ENCODE assay signal across 9 mouse cellular contexts in genomic region chr2:172643860-172644259, GRCm38 (mm10).
DNase-seq lines count a peak whose midpoint lies in the region; ATAC-seq lines count a peak whose summit lies in the region.
"Had no signal": no experiment of that assay in that cellular context is flagged by ENCODE, and none has a peak within 500 bp of the region (broad histone marks: within the 10 kb centered on the region; RNA-seq: fewer than 3 reads in every experiment).

No protein-coding gene starts in this region.

- no peak overlapping the region for H3K4me3 ChIP-seq in kidney, embryonic 14.5 days (ENCODE audit: low read length)
- no peak overlapping the region for H3K4me3 ChIP-seq in stomach, embryonic 14.5 days (ENCODE audit: low read depth, low read length)
- no peak overlapping the region for H3K4me3 ChIP-seq in midbrain, embryonic 11.5 days (ENCODE audit: low read depth, low read length)
- H3K4me3 ChIP-seq: liver, embryonic 13.5 days had no signal

- H3K4me1 ChIP-seq in kidney, embryonic 14.5 days (ENCODE audit: control insufficient read depth, insufficient read depth, low read length), result 0 out of 2 replicates have a peak, but pooled peaks cover 6% of the 10 kb centered on the region
- H3K4me1 ChIP-seq in stomach, embryonic 14.5 days (ENCODE audit: control insufficient read depth, insufficient read depth, low read length), result 0 out of 2 replicates have a peak, but pooled peaks cover 3% of the 10 kb centered on the region
- H3K4me1 ChIP-seq in midbrain, embryonic 11.5 days (ENCODE audit: control insufficient read depth, insufficient read depth, low read length), result no peaks in the 10 kb centered on the region
- H3K4me1 ChIP-seq: liver, embryonic 13.5 days had no signal

- DNase-seq in gastrocnemius, adult 18-20 months (ENCODE audit: low spot score), result peak; percentile 2
- DNase-seq in gastrocnemius, postnatal 4 days (ENCODE audit: low spot score in 2 of 2), result no peak
- peak; percentile 65 for DNase-seq in fibroblast of lung, adult 2 months (ENCODE audit: low read depth)
- no peak for DNase-seq in midbrain, embryonic 11.5 days (ENCODE audit: low spot score, missing footprints)
- DNase-seq in layer of hippocampus, adult 9-10 months (ENCODE audit: low spot score), result no peak
- DNase-seq in thymus, postnatal 14 days, result no peak
- DNase-seq: liver, embryonic 13.5 days had no signal

- H3K27ac ChIP-seq in kidney, embryonic 14.5 days (ENCODE audit: low read depth, low read length), result no peak overlapping the region
- no peak overlapping the region for H3K27ac ChIP-seq in stomach, embryonic 14.5 days (ENCODE audit: low read length)
- no peak overlapping the region for H3K27ac ChIP-seq in midbrain, embryonic 11.5 days (ENCODE audit: low read depth, low read length)
- H3K27ac ChIP-seq: liver, embryonic 13.5 days had no signal

- WGBS in kidney, embryonic 14.5 days, result 11% methylated on average over 12 of the region's 12 CpGs
- WGBS in stomach, embryonic 14.5 days, result 19% methylated on average over 12 of the region's 12 CpGs
- WGBS in midbrain, embryonic 11.5 days, result 39% methylated on average over 12 of the region's 12 CpGs

- peaks cover 2% of the 10 kb centered on the region; the same call in 1 of the 2 replicates for H3K9me3 ChIP-seq in kidney, embryonic 14.5 days (ENCODE audit: control insufficient read depth, low read length)
- H3K9me3 ChIP-seq in stomach, embryonic 14.5 days (ENCODE audit: control insufficient read depth, low read depth, low read length), result no peaks in the 10 kb centered on the region
- H3K9me3 ChIP-seq in midbrain, embryonic 11.5 days (ENCODE audit: control insufficient read depth, low read length), result no peaks in the 10 kb centered on the region
- H3K9me3 ChIP-seq: liver, embryonic 13.5 days had no signal

- H3K27me3 ChIP-seq in kidney, embryonic 14.5 days (ENCODE audit: control insufficient read depth, insufficient read depth, low read length), result peaks cover 3% of the 10 kb centered on the region; the same call in 1 of the 2 replicates
- no peaks in the 10 kb centered on the region for H3K27me3 ChIP-seq in stomach, embryonic 14.5 days (ENCODE audit: control insufficient read depth, insufficient read depth, low read length)
- no peaks in the 10 kb centered on the region for H3K27me3 ChIP-seq in midbrain, embryonic 11.5 days (ENCODE audit: control insufficient read depth, insufficient read depth, low read length)

- H3K4me2 ChIP-seq in kidney, embryonic 14.5 days (replicated peaks; ENCODE audit: low read depth, low read length), result no peak overlapping the region
- no peak overlapping the region for H3K4me2 ChIP-seq in stomach, embryonic 14.5 days (replicated peaks; ENCODE audit: low read depth, low read length)
- H3K4me2 ChIP-seq in midbrain, embryonic 11.5 days, result no peak overlapping the region
- H3K4me2 ChIP-seq: liver, embryonic 13.5 days had no signal

- no peaks in the 10 kb centered on the region for H3K36me3 ChIP-seq in kidney, embryonic 14.5 days (ENCODE audit: control insufficient read depth, insufficient read depth, low read length)
- H3K36me3 ChIP-seq in stomach, embryonic 14.5 days (ENCODE audit: control insufficient read depth, insufficient read depth, low read length), result no peaks in the 10 kb centered on the region
- no peaks in the 10 kb centered on the region for H3K36me3 ChIP-seq in midbrain, embryonic 11.5 days (ENCODE audit: control insufficient read depth, insufficient read depth, low read length)
- H3K36me3 ChIP-seq: liver, embryonic 13.5 days had no signal

- 0 out of 2 replicates have a peak overlapping the region, but pooled peaks have one; percentile 4 for H3K9ac ChIP-seq in kidney, embryonic 14.5 days (ENCODE audit: low read depth, low read length)
- no peak overlapping the region for H3K9ac ChIP-seq in stomach, embryonic 14.5 days (replicated peaks; ENCODE audit: low read depth, low read length)
- no peak overlapping the region for H3K9ac ChIP-seq in midbrain, embryonic 11.5 days (ENCODE audit: low read length)
- H3K9ac ChIP-seq: liver, embryonic 13.5 days had no signal

- peak; percentile 64 for ATAC-seq in kidney, embryonic 14.5 days (ENCODE audit: low FRiP score, low TSS enrichment)
- peak; percentile 49; the same call in 1 of the 2 replicates for ATAC-seq in stomach, embryonic 14.5 days (ENCODE audit: insufficient number of reproducible peaks, insufficient read depth, low FRiP score, low read depth)
- no peak for ATAC-seq in midbrain, embryonic 11.5 days (ENCODE audit: low FRiP score)

Comparison
In these comparisons a context has a peak if more than half of its experiments do, and no peak if none do; other contexts are left out.
1. DNase-seq: peak in gastrocnemius, adult 18-20 months (single experiment) and fibroblast of lung, adult 2 months (single experiment); none in gastrocnemius, postnatal 4 days (0 of 2), midbrain, embryonic 11.5 days (single experiment), layer of hippocampus, adult 9-10 months (single experiment) and thymus, postnatal 14 days (single experiment).